Mouse (Mus musculus) adrenal gland, postnatal 25 days (tissue): Measurements from ENCODE around the gene Tulp2. TPM values are rescaled to one million over a fixed set of nuclear protein-coding genes. Genes with fewer than 3 reads are reported as not detected.

Source experiments
- DNase-seq: peaks from one replicate; pipeline ENCODE4 v3.0.0; 2021; ENCODE audit warnings: mixed read lengths
- long read RNA-seq: library from polyadenylated mRNA; stranded (forward); transcript quantifications from one replicate; pipeline ENCODE4 v2.0.0, GENCODE M21; 2021
- total RNA-seq: library from RNA; stranded (reverse); gene quantifications from 2 replicates; pipeline ENCODE4 v1.2.3, GENCODE M21; 2021

The Tulp2 gene
- 0.46 and 0.67 TPM in 2 replicates for total RNA-seq
- long read RNA-seq, partial matches to known transcripts, result 0 of 4 reads
- long read RNA-seq, other reads (novel, unspliced or antisense), result 4 of 4 reads

- no peak for DNase-seq
Measured at GRCm38 (mm10) chr7:45481374-45481927, at the start of gene Tulp2. Tulp2 (plus strand) TSS chr7:45481877.

GRCm38 (mm10) chr7:45433835-45434202 is 47.9 kb upstream of the Tulp2 start:
- DNase-seq, result no peak

DNA sequence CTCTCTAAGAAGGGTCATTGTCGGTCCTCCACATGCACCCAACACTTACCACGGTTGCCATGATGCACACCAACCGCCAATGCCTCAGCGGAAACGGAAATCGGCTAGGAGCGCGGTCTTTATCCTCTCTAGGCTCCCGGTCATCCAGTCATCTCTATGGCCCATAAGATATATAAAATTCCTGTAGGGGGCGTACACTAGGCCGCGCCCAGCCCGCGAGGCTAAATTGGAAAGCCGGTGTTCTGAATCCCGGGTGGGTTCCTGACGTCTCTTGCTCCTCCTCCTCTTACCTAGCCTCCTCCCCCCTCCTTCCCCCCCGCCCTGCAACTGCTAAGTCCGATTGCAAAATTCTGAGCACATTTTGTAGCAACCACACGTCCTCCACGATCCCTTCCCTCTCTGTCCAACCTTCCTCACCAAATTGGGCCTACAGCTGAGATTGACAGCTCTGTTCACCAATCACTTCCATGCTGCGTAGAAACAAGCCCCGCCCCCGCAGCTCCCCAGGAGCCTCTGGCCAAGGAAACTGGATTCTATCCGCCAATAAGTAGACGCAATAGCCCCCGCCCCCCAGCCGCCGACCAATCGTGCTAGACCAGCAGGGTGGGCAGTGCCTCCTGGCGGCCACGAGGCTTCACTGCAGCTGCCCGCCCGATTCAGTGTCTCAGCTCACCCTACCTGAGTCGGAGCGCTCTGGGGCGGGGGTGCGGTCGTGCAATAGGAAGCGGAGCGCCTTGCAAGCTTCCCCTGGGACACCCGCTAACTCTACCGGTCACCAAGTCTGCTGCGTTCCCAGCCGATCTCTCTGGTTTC is 47.3 kb upstream of the Tulp2 start, which contains the start of gene Gys1:
TSS of gene Gys1 (plus strand) at position 642 of the 813 bp plus-strand sequence.
- DNase-seq, result peak; percentile 100

- DNase-seq, result no peak
Measured at GRCm38 (mm10) chr7:45435038-45435437, 46.6 kb upstream of the Tulp2 start.

DNA sequence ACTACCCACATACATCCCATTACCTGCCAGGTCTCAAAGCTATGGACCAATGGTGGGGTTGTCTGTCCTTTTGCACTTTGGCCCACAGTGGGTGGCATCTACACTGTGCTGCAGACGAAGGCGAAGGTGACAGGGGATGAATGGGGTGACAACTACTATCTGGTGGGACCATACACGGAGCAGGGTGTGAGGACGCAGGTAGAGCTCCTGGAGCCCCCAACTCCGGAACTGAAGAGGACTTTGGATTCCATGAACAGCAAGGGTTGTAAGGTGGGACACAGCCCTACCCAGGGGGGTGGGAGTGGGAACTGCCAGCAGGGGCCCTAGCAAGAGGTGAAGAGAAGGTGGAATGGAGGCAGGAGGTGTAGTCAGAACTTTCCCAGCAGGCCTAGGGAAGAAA is 45.2 kb upstream of the Tulp2 start:
- no peak for DNase-seq

GRCm38 (mm10) chr7:45437046-45437445 is 44.6 kb upstream of the Tulp2 start:
- no peak for DNase-seq

- no peak for DNase-seq
Measured at GRCm38 (mm10) chr7:45437521-45438276, 44.0 kb upstream of the Tulp2 start, which contains the start of gene Ruvbl2. Ruvbl2 (minus strand) TSS chr7:45438096.

DNA sequence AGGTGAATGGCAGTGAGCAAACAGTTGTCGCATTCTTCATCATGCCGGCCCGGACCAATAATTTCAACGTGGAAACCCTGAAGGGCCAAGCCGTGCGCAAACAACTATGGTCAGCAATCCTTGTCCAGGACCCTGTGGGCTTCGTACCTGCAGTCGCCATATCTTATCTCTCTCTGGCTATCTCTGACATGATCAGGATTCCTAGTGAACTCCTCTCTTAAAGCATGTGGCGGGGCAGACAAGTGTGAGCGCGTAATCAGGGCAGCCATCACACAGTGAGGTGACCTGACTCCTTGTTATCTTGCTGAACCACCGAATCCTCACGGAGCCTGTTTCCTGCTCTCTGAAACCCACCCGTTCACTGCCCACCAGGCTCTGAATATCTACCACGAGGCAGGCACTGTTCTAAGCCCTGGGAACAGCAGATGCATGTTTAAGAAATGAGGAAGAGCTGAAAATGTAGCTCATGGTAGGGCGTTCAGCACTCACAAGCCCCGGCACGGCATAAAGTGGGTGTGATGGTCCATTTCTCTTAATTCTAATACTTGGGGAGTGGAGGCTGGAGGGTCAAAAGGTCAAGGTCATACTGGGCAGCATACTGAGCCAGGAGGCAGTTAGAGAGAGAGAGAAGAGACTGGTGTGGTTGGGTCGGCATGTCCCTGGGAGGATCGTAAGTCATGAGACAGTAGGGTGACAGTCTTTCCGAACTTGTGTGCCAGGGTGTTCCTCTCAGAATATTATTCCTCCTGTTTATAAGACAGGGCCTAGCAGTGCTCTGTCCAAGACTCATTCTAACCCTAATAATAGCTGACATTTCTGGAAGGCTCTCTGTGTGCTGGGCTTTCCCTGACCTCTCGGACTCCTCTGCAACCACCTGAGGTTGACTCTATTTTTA is 37.9 kb upstream of the Tulp2 start:
- no peak for DNase-seq

DNA sequence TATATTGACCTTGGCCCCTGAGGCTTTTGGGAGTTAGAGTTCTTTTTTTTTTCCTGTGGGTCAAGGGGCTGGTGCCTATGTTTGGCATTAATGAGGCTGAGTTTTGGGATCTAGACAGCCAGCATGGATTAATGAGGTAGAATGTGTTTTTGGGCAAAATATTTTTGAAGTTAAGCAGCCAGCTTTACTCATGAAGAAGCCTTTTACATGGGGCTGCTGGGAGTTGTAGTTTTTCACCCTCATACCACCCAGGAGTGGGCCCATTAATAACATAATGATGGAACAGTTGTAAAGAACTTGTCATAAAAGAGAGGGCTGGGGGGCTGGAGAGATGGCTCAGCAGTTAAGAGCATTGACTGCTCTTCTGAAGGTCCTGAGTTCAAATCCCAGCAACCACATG is 35.1 kb upstream of the Tulp2 start:
- no peak for DNase-seq

- DNase-seq, result no peak
Measured at GRCm38 (mm10) chr7:45447325-45447990, 34.2 kb upstream of the Tulp2 start.

- DNase-seq, result no peak
Measured at GRCm38 (mm10) chr7:45449974-45450373, 31.7 kb upstream of the Tulp2 start.

- peak; percentile 87 for DNase-seq
Measured at GRCm38 (mm10) chr7:45451344-45451982, 30.2 kb upstream of the Tulp2 start.

DNA sequence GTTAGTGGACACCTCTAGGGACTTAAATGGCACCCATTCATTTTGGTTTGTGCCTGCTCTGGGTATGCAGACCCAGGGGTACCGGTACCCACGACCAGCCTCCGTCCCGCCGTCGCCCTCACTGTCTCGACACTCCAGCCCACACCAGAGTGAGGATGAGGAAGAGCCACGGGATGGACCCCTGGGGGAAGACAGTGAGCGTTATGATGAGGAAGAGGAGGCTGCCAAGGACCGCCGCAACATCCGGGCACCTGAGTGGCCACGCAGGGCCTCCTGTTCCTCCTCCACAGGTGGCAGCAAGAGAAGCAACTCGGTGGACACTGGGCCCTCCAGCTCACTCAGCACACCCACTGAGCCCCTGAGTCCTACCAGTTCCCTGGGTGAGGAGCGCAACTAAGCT is 26.7 kb upstream of the Tulp2 start:
- DNase-seq, result no peak

DNA sequence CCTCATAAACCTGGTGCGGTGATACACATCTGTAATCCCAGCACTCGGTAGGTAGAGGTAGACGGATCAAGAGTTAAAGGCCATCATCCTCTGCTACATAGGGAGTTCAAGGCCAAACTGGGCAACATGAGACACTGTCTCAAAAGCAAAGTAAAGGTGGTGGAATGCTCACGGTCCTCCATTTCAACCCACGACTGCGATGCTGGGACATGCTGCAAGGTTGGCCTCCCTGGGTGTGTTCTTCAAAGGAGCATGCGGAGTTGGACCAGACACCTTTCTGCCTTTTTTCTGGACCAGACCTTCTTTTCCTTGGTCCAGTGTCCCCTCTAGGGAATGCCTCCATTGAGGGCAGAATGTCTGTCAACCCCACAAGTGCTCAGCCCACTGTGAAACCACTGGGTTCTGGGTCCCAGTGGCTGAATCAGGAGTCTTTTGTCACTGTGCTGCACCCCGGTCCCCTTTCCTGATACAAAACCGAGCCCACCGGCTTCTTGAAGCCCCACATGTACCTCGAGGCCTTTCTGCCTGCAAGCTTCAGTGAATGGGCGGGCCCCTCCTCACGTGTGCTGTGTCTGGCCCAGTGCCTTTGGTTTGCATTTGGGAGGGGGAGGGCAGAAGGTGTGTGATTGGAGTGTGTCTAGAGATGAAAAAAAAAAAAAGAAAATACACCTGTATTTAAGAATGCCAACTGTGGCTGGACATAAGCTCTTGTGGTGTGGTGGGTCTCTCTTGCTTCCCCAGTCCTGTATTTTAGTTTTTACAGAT is 25.6 kb upstream of the Tulp2 start:
- no peak for DNase-seq

DNA sequence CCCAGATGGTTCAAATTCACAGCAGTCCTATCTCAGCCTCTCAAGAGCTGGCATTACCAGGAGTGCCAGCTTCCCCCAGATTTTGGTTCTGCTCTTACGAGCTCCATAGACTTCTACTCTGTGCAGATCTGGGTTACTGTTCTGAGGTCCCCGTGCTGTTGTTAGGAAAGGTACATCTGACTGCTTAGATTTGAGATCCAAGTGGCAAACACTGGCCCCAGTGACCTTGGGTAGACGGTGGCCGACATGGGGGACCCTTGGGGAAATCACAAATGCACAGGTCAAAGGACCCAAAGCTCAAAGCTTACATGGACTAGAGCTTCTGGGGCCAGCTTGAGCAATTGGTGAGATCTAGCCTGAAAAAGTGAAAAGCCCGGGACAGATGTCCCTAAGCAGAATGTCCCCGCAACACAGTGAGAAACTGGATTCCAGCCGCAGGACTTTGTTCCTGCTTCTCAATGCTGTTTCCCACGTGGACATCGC is 24.9 kb upstream of the Tulp2 start:
- DNase-seq, result no peak

GRCm38 (mm10) chr7:45457204-45458060 is 24.2 kb upstream of the Tulp2 start:
- no peak for DNase-seq

DNA sequence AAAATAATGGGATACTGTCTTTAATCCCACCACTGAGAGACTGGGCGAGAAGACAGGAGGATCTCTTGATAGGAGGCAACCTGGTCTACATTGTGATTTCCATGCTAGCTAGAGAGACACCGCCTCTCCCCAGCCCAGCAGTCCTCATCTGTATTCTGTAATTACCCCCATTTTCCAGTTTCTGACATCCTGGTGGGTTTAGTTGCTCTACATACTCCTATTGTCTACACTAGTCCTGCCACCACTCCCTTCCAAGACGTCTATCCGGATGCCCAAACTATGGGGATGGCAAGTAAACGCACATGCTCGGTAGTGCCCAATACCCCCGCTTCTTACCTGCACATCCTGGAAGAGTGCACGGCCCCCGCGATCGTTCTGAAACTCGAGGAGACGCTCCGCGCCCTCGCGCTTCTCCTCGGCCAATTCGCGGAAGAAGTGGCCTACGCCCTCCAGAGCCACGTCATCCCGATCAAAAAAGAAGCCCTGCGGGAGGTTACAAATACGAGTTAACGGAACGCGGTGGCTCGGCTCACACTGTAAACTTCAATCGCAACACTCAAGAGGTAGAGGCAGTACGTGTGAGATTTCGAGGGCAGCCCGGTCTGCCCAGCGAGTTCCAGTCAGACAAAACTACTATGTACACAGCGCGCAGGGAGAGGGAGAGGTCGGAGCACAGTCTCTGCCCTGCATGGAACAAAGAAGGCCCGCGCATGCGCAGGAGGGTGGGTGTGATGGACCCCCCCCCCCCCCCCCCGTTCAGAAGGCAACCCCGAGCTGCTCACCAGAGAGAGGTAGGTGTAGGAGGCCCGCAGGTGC is 22.7 kb upstream of the Tulp2 start:
- DNase-seq, result peak; percentile 81

DNA sequence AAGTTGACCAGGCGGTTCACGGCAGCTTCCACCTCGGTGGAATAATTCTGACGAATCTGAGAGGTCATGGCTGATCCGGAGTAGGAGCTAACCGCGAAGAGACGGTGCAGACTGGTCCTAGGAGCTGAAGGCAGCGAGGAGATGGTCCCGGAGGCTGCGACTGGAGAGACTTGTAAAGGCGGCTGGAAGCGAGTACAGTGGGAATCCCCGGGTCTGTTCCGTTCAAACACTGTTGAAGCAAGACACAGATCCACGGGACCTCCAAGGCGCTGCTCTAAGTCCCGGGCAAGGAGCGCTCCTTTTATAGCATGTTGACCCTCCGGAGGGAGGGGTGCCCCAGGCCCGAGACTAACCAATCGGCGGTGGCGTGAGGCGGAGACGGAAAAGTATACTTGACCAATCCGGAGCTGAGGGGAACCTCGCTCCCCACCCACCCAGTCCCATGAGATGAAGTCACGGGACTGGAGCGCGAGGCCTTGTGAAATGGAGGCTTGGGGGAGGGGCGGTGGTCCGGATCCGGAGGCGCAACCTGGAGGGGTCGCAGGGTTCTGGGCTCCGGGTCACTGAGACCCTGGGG is 22.0 kb upstream of the Tulp2 start, which contains the start of gene Ftl1:
TSS of gene Ftl1 (minus strand) at position 321 of the 577 bp plus-strand sequence.
- peak; percentile 96 for DNase-seq
